Mouse (Mus musculus) cerebellum, adult (tissue): ENCODE results near the gene Adamts16.
"Not testable (repeated sequence)": the region's sequence is repeated elsewhere in the genome, so short reads cannot be mapped to it uniquely, and the experiment has no call there.

Experiments
- ATAC-seq: cut with Nextera tagmentation; 2 replicates; pipeline ENCODE4 v1.9.2; 2017; ENCODE audit warnings: mild to moderate bottlenecking, moderate library complexity, mixed read lengths; ENCODE audit not compliant: insufficient number of reproducible peaks, low FRiP score, low TSS enrichment

Gene Adamts16

GRCm38 (mm10) chr13:70841421-70841904 is at the start of gene Adamts16:
TSS of gene Adamts16 (minus strand) at chr13:70841811.
- ATAC-seq: peak; percentile 43

GRCm38 (mm10) chr13:70887136-70887535 is 45.5 kb upstream of the Adamts16 start:
- no peak for ATAC-seq

GRCm38 (mm10) chr13:70885006-70885405 is 43.4 kb upstream of the Adamts16 start:
- ATAC-seq: 0 out of 2 replicates have a peak, but pooled peaks have one; percentile 36

- ATAC-seq: peak; percentile 84
These were observed 42.6 kb upstream of the Adamts16 start for GRCm38 (mm10) chr13:70883891-70884890.

GRCm38 (mm10) chr13:70879971-70880370 is 38.4 kb upstream of the Adamts16 start:
- not testable (repeated sequence) for ATAC-seq

GRCm38 (mm10) chr13:70877550-70877913 is 35.9 kb upstream of the Adamts16 start:
- no peak for ATAC-seq

GRCm38 (mm10) chr13:70876648-70877549 is 35.3 kb upstream of the Adamts16 start:
- ATAC-seq: no peak

GRCm38 (mm10) chr13:70875411-70875949 is 33.9 kb upstream of the Adamts16 start:
- no peak for ATAC-seq

- ATAC-seq: no peak
These were observed 33.1 kb upstream of the Adamts16 start for GRCm38 (mm10) chr13:70874741-70875140.

- not testable (repeated sequence) for ATAC-seq
These were observed 32.2 kb upstream of the Adamts16 start for GRCm38 (mm10) chr13:70873851-70874250.

GRCm38 (mm10) chr13:70871049-70871448 is 29.4 kb upstream of the Adamts16 start:
- no peak for ATAC-seq

GRCm38 (mm10) chr13:70866971-70867625 is 25.5 kb upstream of the Adamts16 start:
- no peak for ATAC-seq

- no peak for ATAC-seq
These were observed 24.3 kb upstream of the Adamts16 start for GRCm38 (mm10) chr13:70865867-70866266.

- peak; percentile 64; the same call in 1 of the 2 replicates for ATAC-seq
These were observed 20.7 kb upstream of the Adamts16 start for GRCm38 (mm10) chr13:70862162-70862908.

- ATAC-seq: no peak
These were observed 12.0 kb upstream of the Adamts16 start for GRCm38 (mm10) chr13:70853601-70854000.

GRCm38 (mm10) chr13:70846933-70847332 is 5.3 kb upstream of the Adamts16 start:
- ATAC-seq: no peak

GRCm38 (mm10) chr13:70845526-70845925 is 3.9 kb upstream of the Adamts16 start:
- ATAC-seq: no peak

- no peak for ATAC-seq
These were observed 515 bp upstream of the Adamts16 start for GRCm38 (mm10) chr13:70842126-70842525.

GRCm38 (mm10) chr13:70840161-70840560 is 1.4 kb downstream of the Adamts16 start:
- peak; percentile 49 for ATAC-seq
